13 mouse cellular contexts compared by ENCODE assay signal in the genomic region with DNA sequence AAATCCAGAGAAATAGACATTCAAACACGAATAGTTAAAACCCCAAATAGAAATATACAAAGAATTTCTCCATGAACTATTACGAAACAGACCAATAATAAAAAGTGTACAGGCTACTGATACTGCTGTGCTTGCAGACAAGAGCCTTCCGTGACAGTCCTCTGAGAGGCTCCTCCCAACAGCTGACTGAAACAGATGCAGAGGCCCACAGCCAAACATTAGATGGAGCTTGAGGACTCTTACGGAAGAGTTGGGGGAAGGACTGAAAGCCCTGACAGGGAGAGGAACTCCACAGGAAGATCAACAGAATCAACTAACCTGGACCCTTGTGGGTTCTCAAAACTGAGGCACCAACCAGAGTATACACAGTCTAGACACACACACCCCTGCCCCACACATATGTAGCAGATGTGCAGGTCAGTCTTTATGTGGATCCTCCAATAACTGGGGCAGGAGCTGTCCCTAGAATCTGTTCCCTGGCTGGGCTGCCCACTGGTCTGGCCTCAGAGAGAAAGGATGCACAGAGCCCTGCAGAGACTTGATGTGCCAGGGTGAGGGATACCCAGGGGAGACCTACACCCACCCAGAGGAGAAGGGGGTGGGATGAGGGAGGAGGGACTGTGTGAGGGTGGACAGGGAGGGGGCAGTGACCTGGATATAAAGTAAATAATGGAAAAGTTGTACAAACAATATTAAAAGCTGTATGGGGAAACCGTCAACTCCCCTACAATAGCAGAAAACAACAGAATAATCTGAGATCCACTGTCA. TPM values are rescaled to one million over a fixed set of nuclear protein-coding genes. Genes with fewer than 3 reads are reported as not detected.
DNase-seq lines count a peak whose midpoint lies in the region; ATAC-seq and TF ChIP-seq lines count a peak whose summit lies in the region.
"Had no signal": no experiment of that assay in that cellular context is flagged by ENCODE, and none has a peak within 500 bp of the region (broad histone marks: within the 10 kb centered on the region; RNA-seq: fewer than 3 reads in every experiment).

No protein-coding gene starts in this region.

- no peaks in the 10 kb centered on the region for H3K9me3 ChIP-seq in heart, embryonic 11.5 days (replicated peaks; ENCODE audit: control insufficient read depth, low read length)
- H3K9me3 ChIP-seq in lung, embryonic 14.5 days (ENCODE audit: low read depth, low read length) = no peaks in the 10 kb centered on the region
- H3K9me3 ChIP-seq in heart, embryonic 14.5 days (ENCODE audit: control insufficient read depth, low read length) = no peaks in the 10 kb centered on the region
- H3K9me3 ChIP-seq: liver, embryonic 15.5 days had no signal

- H3K4me2 ChIP-seq in heart, embryonic 11.5 days = no peak overlapping the region
- H3K4me2 ChIP-seq in lung, embryonic 14.5 days = no peak overlapping the region
- H3K4me2 ChIP-seq in heart, embryonic 14.5 days (ENCODE audit: low read length) = no peak overlapping the region
- H3K4me2 ChIP-seq: liver, embryonic 15.5 days had no signal

- no peak overlapping the region for H3K9ac ChIP-seq in heart, embryonic 11.5 days (ENCODE audit: low read depth, low read length)
- H3K9ac ChIP-seq in lung, embryonic 14.5 days = no peak overlapping the region
- no peak overlapping the region for H3K9ac ChIP-seq in heart, embryonic 14.5 days (ENCODE audit: low read length)
- H3K9ac ChIP-seq: liver, embryonic 15.5 days had no signal

- no peak overlapping the region for H3K27ac ChIP-seq in heart, embryonic 11.5 days (ENCODE audit: low read depth, low read length)
- H3K27ac ChIP-seq in lung, embryonic 14.5 days (ENCODE audit: low read depth) = no peak overlapping the region
- H3K27ac ChIP-seq in heart, embryonic 14.5 days (replicated peaks in 1 of 2; ENCODE audit: control insufficient read depth in 1 of 2, insufficient read depth in 1 of 2, low read depth in 2 of 2, low read length in 2 of 2) = no peak overlapping the region
- H3K27ac ChIP-seq: liver, embryonic 15.5 days had no signal

- TF ChIP-seq POLR2A in lung, adult 2 months (IDR thresholded peaks at IDR 0.05; ENCODE audit: borderline replicate concordance, extremely low read depth, low read depth, low read length) = no peak

- no peak overlapping the region for H3K4me3 ChIP-seq in heart, embryonic 11.5 days (ENCODE audit: low read depth, low read length)
- H3K4me3 ChIP-seq in lung, embryonic 14.5 days (ENCODE audit: low read depth, low read length) = no peak overlapping the region
- H3K4me3 ChIP-seq in lung, adult 2 months (replicated peaks; ENCODE audit: extremely low read depth, low read depth, low read length) = no peak overlapping the region
- no peak overlapping the region for H3K4me3 ChIP-seq in heart, embryonic 14.5 days (ENCODE audit: control insufficient read depth in 1 of 2, insufficient read depth in 1 of 2, low read depth in 1 of 2, low read length in 2 of 2)
- H3K4me3 ChIP-seq: liver, embryonic 15.5 days had no signal

- no peak for ATAC-seq in heart, embryonic 11.5 days (replicated peaks; ENCODE audit: insufficient number of reproducible peaks, low FRiP score, low TSS enrichment)
- peak; percentile 42; the same call in 1 of the 2 replicates for ATAC-seq in lung, embryonic 14.5 days (ENCODE audit: insufficient read depth)
- ATAC-seq in heart, embryonic 14.5 days (ENCODE audit: insufficient number of reproducible peaks, insufficient read depth, low FRiP score, low read depth) = peak; percentile 35
- ATAC-seq: CD4-positive, CD25-positive, alpha-beta regulatory T cell, adult 4 months; Patski had no signal

- DNase-seq in heart, adult 9 months (ENCODE audit: low spot score in 2 of 2) = peak; percentile 24 to 39
- peak; percentile 40 for DNase-seq in lung, embryonic 14.5 days
- no peak for DNase-seq in lung, adult 2 months
- DNase-seq in lung, postnatal 36 days = peak; percentile 13
- no peak for DNase-seq in urinary bladder, postnatal 4 days (ENCODE audit: low spot score in 2 of 2)
- DNase-seq: adrenal gland, postnatal 25 days; cerebellum, adult 9-11 months; kidney, adult 11 months had no signal

- peaks cover 3% of the 10 kb centered on the region; the same call in 1 of the 2 replicates for H3K4me1 ChIP-seq in heart, embryonic 11.5 days (ENCODE audit: control insufficient read depth, insufficient read depth, low read length)
- H3K4me1 ChIP-seq in lung, embryonic 14.5 days (ENCODE audit: insufficient read depth) = no peaks in the 10 kb centered on the region
- no peaks in the 10 kb centered on the region; the same call in 1 of the 2 replicates for H3K4me1 ChIP-seq in lung, adult 2 months (ENCODE audit: control insufficient read depth, insufficient read depth, low read length)
- peaks cover 3 to 18% of the 10 kb centered on the region in 2 experiments for H3K4me1 ChIP-seq in heart, embryonic 14.5 days (ENCODE audit: control insufficient read depth in 2 of 2, insufficient read depth in 2 of 2, low read length in 2 of 2)

- H3K36me3 ChIP-seq in heart, embryonic 11.5 days (ENCODE audit: control insufficient read depth, insufficient read depth, low read length) = no peaks in the 10 kb centered on the region
- H3K36me3 ChIP-seq in lung, embryonic 14.5 days (ENCODE audit: insufficient read depth) = peaks cover 3% of the 10 kb centered on the region; the same call in 1 of the 2 replicates
- H3K36me3 ChIP-seq in heart, embryonic 14.5 days (ENCODE audit: control insufficient read depth, insufficient read depth, low read length) = peaks cover 11% of the 10 kb centered on the region

- H3K27me3 ChIP-seq in heart, embryonic 11.5 days (ENCODE audit: control insufficient read depth, insufficient read depth, low read length) = no peaks in the 10 kb centered on the region
- H3K27me3 ChIP-seq in lung, embryonic 14.5 days (ENCODE audit: insufficient read depth, low read length) = no peaks in the 10 kb centered on the region
- no peaks in the 10 kb centered on the region for H3K27me3 ChIP-seq in heart, embryonic 14.5 days (ENCODE audit: control insufficient read depth, insufficient read depth, low read length)
- H3K27me3 ChIP-seq: liver, embryonic 15.5 days; Patski had no signal

- TF ChIP-seq CTCF in lung, embryonic 14.5 days (IDR thresholded peaks at IDR 0.05; ENCODE audit: low read depth) = no peak
- TF ChIP-seq CTCF in lung, adult 2 months (IDR thresholded peaks at IDR 0.05; ENCODE audit: insufficient read depth, low read length) = no peak

- 77% methylated on average over 5 of the region's 5 CpGs for WGBS in heart, embryonic 11.5 days (ENCODE audit: insufficient replicate concordance)
- 70% methylated on average over 5 of the region's 5 CpGs for WGBS in lung, embryonic 14.5 days
- 70% methylated on average over 5 of the region's 5 CpGs for WGBS in lung, adult 2 months
- 70% methylated on average over 5 of the region's 5 CpGs for WGBS in heart, embryonic 14.5 days

RNA-seq across cellular contexts. Expression of a gene that starts 46.9 kb away (rescaled TPM):
- 0.13 TPM in 1 of 2 replicates, not detected in the other for polyA plus RNA-seq in heart, embryonic 11.5 days (2014; fragmentation: Nextera tagmentation; extraction: Ambion mirVana)
- 0.05 and 0.11 TPM in 2 replicates for polyA plus RNA-seq in lung, embryonic 14.5 days (2014; fragmentation: Nextera tagmentation; extraction: Ambion mirVana)
- 0.22 and 1.4 TPM in 2 replicates for polyA plus RNA-seq in lung, adult 2 months (2012; rRNA removed)
- 0.13 and 0.15 TPM in 2 replicates for polyA plus RNA-seq in heart, embryonic 14.5 days (2014; fragmentation: Nextera tagmentation; extraction: Ambion mirVana)
- polyA plus RNA-seq: CD4-positive, CD25-positive, alpha-beta regulatory T cell, adult 4 months; liver, embryonic 15.5 days had no signal

Comparison
In these comparisons a context has a peak if more than half of its experiments do, and no peak if none do; other contexts are left out.
1. DNase-seq: peak in heart, adult 9 months (2 of 2), lung, embryonic 14.5 days (single experiment) and lung, postnatal 36 days (single experiment); none in lung, adult 2 months (single experiment) and urinary bladder, postnatal 4 days (0 of 2).